Mouse (Mus musculus): Measurements from ENCODE around the gene Kdm1a. TPM values are rescaled to one million over a fixed set of nuclear protein-coding genes. Genes with fewer than 3 reads are reported as not detected.

Kdm1a gene
- total RNA-seq, 2 experiments from 2014 or later: 36.2 to 36.6 TPM

GRCm38 (mm10) chr4:136546279-136547045, 56.1 kb downstream of the Kdm1a start:
- DNase-seq (ENCODE audit: low spot score in 2 of 2): no peak

DNA sequence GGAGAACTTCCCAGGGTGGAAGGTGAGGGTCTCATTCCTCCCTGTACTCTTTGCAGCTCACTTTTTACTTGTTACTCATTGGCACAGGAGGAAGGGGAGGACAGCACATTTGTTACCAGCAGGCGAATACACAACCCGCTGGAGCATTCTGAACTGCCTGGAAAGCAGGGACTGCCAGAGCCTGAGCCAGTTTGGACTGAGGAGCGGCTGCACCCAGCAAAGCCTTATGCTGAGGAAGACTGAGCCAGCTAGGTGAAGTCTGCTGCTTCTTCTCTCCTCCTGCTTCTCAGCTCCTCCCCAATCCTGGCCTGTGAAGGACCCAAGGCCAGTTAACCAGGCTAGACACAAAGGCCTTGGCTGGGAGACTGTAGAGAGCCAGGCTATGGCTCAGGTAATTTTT, 57.4 kb downstream of the Kdm1a start:
- DNase-seq (ENCODE audit: low spot score in 2 of 2): no peak

GRCm38 (mm10) chr4:136526412-136526811, 76.1 kb downstream of the Kdm1a start:
- DNase-seq (ENCODE audit: low spot score in 2 of 2): peak; percentile 52 to 65

DNA sequence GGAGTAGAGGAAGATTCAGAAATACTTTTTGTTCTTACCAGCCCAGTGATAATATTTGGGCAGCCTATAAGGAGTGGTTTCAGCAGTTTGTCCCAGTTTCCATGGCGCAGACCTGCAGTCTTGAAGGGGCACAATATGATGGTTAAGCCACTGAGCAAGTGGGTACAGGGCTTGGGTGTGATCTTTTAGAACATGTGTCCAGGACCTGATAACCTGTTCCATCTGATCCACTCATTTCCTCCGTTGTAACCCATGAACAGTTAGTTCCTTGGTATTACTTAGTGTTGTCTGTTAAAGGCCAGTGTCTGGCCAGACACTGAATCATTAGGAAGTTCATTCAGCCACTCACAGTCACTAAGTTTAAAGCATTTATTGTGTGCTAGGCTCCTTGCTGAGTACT, 78.2 kb downstream of the Kdm1a start:
- DNase-seq (ENCODE audit: low spot score in 2 of 2): no peak

- no peak for DNase-seq (ENCODE audit: low spot score in 2 of 2)
Observed at GRCm38 (mm10) chr4:136521898-136522297, 80.6 kb downstream of the Kdm1a start.

DNA sequence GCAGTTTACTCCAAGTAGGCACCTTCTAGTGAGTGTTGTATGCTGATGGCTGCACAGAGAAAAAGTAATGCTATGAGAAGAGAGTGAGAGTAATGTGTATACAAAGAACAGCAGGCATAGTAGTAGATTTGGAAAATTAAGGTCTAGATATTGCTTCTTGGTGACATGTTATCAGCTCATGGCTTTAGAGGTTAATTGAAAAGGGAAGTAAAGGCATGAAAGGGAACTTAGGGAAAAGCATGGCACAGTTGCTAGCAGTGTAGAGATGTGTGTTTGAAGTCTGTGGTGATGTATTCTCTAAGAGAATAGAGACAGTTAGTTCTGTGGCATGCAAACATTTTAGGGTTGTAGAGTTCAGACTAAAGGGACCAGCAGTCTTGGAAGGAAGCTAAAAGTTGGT, 82.7 kb downstream of the Kdm1a start:
- DNase-seq (ENCODE audit: low spot score in 2 of 2): no peak

DNA sequence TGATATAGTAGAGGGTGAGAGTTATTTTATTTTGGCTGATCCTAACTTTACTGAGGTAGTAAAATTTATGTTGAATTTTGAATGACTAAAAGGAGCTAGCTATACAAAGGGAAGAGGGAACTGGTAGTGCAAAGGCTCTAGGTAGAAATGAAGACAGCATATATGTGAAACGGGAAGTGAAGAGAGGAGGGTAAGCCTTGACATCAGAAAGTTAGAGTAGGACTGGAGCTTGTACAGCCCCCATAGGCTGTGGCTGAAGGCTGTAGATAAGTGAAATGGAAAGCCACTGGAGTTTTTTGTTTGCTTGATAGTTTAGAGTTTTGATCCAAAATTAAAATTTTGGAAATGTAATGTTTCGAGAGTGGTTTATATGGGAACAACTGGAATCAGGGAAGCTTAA, 83.9 kb downstream of the Kdm1a start:
- DNase-seq (ENCODE audit: low spot score in 2 of 2): no peak

- no peak for DNase-seq (ENCODE audit: low spot score in 2 of 2)
Observed at GRCm38 (mm10) chr4:136518141-136518540, 84.4 kb downstream of the Kdm1a start.

DNA sequence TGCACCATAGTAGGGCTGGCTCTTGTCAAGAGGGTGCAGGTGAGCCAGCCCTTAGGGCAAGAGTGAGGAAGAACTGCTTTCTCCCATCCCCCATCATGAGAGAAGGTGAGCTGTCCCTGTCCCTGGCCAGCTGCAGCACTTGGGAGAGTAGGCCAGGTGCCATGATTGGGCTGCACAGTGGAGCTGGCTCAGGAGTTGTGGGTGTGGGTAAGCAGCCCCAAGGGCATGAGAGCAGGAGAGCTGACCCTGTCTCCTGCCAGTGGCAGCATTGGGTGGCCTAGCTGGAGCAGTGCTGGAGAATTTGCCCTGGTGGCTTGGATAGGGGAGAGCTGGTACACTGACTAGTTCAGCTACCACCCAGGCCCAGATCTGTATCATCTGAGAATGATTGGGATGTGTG, 89.6 kb downstream of the Kdm1a start:
- DNase-seq (ENCODE audit: low spot score in 2 of 2): no peak

DNA sequence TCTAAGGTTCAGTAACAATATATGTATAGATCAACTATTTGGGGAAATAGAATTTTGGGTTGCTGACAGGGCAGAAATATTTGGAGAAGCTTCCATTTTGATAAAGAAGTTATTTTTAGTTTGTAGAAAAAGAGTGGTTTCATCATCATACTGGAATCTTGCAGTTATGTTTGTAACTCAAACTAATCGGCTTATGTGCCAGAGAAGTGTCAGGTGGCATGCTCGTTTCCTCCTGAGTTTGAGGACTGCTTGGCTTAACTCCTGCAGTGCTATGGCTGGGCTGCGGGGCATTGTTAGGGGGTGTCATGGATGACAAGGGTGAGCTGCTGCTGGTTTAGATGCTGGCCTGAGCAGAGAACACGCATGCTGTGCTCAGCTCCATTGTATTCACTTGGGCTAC, 90.8 kb downstream of the Kdm1a start:
- no peak for DNase-seq (ENCODE audit: low spot score in 2 of 2)

DNA sequence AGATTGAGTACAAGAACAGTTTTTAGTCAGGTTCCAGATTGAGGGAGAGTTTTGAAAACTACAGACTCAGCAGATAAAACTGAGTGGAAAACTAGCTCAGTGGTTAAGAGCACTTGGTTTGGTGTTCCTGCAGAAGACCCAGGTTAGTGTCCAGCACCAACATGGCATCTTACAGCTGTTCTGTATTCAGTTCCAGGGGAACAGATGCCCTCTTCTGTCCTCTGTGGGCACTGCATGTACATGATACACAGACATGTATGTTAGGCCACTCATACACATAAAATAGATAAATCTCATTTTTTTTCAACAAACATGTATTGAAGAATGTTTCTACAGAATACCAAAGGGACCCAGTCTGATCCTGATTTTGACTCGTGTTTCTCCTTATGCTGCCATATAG, 92.7 kb downstream of the Kdm1a start:
- peak; percentile 17 to 41 for DNase-seq (ENCODE audit: low spot score in 2 of 2)

- no peak for DNase-seq (ENCODE audit: low spot score in 2 of 2)
Observed at GRCm38 (mm10) chr4:136505426-136506215, 96.9 kb downstream of the Kdm1a start.

Small RNA genes lying within 50 kb of the gene (microRNA-seq; reads per million reads assigned to microRNA genes)
- 0 reads per million in 2 experiments for gene Gm22180 (ENCODE audit: borderline number of aligned reads in 2 of 2)

Other genes starting within 250 kb of the Kdm1a start
- gene Htr1d, start 179.2 kb downstream of the Kdm1a start, total RNA-seq (2021): under 1 TPM in 1 of 2 experiments, not detected in 1; 0.35 TPM
- under 1 TPM; 0.45 to 0.46 TPM for gene 6030445D17Rik, start 140.5 kb downstream of the Kdm1a start, total RNA-seq (2021)
- 10 to 100 TPM; 32.0 to 41.5 TPM for gene Luzp1, start 133.0 kb downstream of the Kdm1a start, total RNA-seq (2021)
- gene Tex46, start 7.7 kb upstream of the Kdm1a start, total RNA-seq (2021): not detected
- gene Lactbl1, start 19.9 kb upstream of the Kdm1a start, total RNA-seq (2021): not detected
- 10 to 100 TPM; 16.9 to 22.8 TPM for gene Ephb2, start 233.3 kb upstream of the Kdm1a start, total RNA-seq (2021)